In the genomic region with DNA sequence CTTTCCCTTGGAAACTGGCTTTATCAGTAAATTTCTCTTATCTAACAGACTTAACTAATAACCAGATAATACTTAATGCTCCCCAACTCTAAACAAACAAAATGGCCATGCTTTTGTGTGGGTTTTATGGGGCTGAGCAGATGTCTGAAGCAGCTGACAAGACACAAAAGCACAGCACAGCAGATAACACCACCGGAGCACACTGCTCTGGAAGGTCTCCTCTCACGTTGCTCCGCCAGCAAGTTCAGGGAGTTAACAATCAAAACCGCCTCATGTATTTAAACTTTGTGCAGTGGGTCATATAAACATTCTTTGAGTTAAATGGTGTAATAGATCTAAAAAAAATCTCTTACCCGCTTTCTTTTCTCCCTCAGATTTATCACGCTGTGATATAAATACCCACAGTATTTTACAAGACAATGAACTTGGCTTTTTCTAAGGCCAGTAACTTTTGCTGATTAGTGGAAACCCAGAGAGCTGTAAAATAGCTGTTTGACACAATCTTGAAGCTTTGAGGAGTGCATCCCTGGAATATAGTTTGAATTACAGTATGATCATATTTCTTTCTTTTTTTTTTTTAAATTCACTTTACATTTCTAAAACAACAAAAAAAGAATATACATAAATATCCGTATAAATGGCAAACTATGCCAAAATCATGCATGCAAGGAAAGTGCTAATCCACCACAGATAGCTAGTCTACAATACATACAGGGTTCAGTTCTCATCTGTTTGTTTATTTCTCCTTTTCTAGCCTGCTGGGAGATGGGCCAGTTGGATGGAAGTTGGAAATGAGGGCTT, we compare ENCODE assay signal across 12 mouse cellular contexts.
A peak's percentile ranks its signal among the peaks of the same experiment; 100 is the strongest.
DNase-seq lines count a peak whose midpoint lies in the region; ATAC-seq and TF ChIP-seq lines count a peak whose summit lies in the region.
"Had no signal": no experiment of that assay in that cellular context is flagged by ENCODE, and none has a peak within 500 bp of the region (broad histone marks: within the 10 kb centered on the region; RNA-seq: fewer than 3 reads in every experiment).

No protein-coding gene starts in this region.

- DNase-seq in forebrain, postnatal 0 days = no peak
- peak; percentile 17 for DNase-seq in kidney, postnatal 10 days
- no peak for DNase-seq in kidney, postnatal 25 days
- no peak for DNase-seq in neural tube, embryonic 10.5 days (ENCODE audit: extremely low spot score, low spot score)
- no peak for DNase-seq in right cerebral cortex, postnatal 4 days
- DNase-seq: B cell, adult 2 months; thymus, postnatal 14 days had no signal

- 0 out of 2 replicates have a peak, but pooled peaks have one; percentile 19 for ATAC-seq in forebrain, embryonic 13.5 days
- ATAC-seq in forebrain, postnatal 0 days = no peak
- ATAC-seq in neural tube, embryonic 12.5 days (ENCODE audit: low FRiP score, low read depth) = peak; percentile 56; the same call in 1 of the 2 replicates
- peak; percentile 54; the same call in 1 of the 2 replicates for ATAC-seq in neural tube, embryonic 14.5 days (ENCODE audit: low read depth)

- no peak overlapping the region for H3K9ac ChIP-seq in forebrain, embryonic 13.5 days
- H3K9ac ChIP-seq in forebrain, postnatal 0 days = no peak overlapping the region
- H3K9ac ChIP-seq in neural tube, embryonic 12.5 days = no peak overlapping the region
- no peak overlapping the region for H3K9ac ChIP-seq in neural tube, embryonic 14.5 days (replicated peaks; ENCODE audit: low read depth, low read length)

- H3K27ac ChIP-seq in forebrain, embryonic 13.5 days = no peak overlapping the region
- no peak overlapping the region for H3K27ac ChIP-seq in forebrain, postnatal 0 days (ENCODE audit: low read depth, low read length)
- H3K27ac ChIP-seq in neural tube, embryonic 12.5 days = no peak overlapping the region
- no peak overlapping the region for H3K27ac ChIP-seq in neural tube, embryonic 14.5 days (ENCODE audit: low read depth, low read length)
- H3K27ac ChIP-seq: hindbrain, postnatal 0 days had no signal

- no peak for TF ChIP-seq CTCF in forebrain, postnatal 0 days (IDR thresholded peaks at IDR 0.05; ENCODE audit: low read depth)

- H3K4me1 ChIP-seq in forebrain, embryonic 13.5 days = peaks cover 19% of the 10 kb centered on the region
- H3K4me1 ChIP-seq in forebrain, postnatal 0 days (ENCODE audit: insufficient read depth) = 0 out of 2 replicates have a peak, but pooled peaks cover 5% of the 10 kb centered on the region
- H3K4me1 ChIP-seq in neural tube, embryonic 12.5 days = no peaks in the 10 kb centered on the region
- no peaks in the 10 kb centered on the region for H3K4me1 ChIP-seq in neural tube, embryonic 14.5 days (ENCODE audit: control insufficient read depth, insufficient read depth, low read length)

- no peaks in the 10 kb centered on the region for H3K9me3 ChIP-seq in forebrain, embryonic 13.5 days (replicated peaks)
- no peaks in the 10 kb centered on the region for H3K9me3 ChIP-seq in forebrain, postnatal 0 days (ENCODE audit: low read length)
- no peaks in the 10 kb centered on the region for H3K9me3 ChIP-seq in neural tube, embryonic 12.5 days
- no peaks in the 10 kb centered on the region for H3K9me3 ChIP-seq in neural tube, embryonic 14.5 days (ENCODE audit: control insufficient read depth, low read length)

- no peak overlapping the region for H3K4me3 ChIP-seq in forebrain, embryonic 13.5 days
- no peak overlapping the region for H3K4me3 ChIP-seq in forebrain, postnatal 0 days (ENCODE audit: low read depth, low read length)
- H3K4me3 ChIP-seq in neural tube, embryonic 12.5 days = no peak overlapping the region
- no peak overlapping the region for H3K4me3 ChIP-seq in neural tube, embryonic 14.5 days (ENCODE audit: low read depth, low read length)

- H3K4me2 ChIP-seq in forebrain, embryonic 13.5 days = no peak overlapping the region
- no peak overlapping the region for H3K4me2 ChIP-seq in forebrain, postnatal 0 days (ENCODE audit: low read depth)
- no peak overlapping the region for H3K4me2 ChIP-seq in neural tube, embryonic 12.5 days (replicated peaks)
- no peak overlapping the region for H3K4me2 ChIP-seq in neural tube, embryonic 14.5 days (ENCODE audit: low read depth, low read length)

- no peaks in the 10 kb centered on the region for H3K27me3 ChIP-seq in forebrain, embryonic 13.5 days
- H3K27me3 ChIP-seq in forebrain, postnatal 0 days (ENCODE audit: insufficient read depth, low read length) = no peaks in the 10 kb centered on the region
- no peaks in the 10 kb centered on the region for H3K27me3 ChIP-seq in neural tube, embryonic 12.5 days (replicated peaks)
- H3K27me3 ChIP-seq in neural tube, embryonic 14.5 days (ENCODE audit: control insufficient read depth, insufficient read depth, low read length) = no peaks in the 10 kb centered on the region

- H3K36me3 ChIP-seq in forebrain, embryonic 13.5 days (ENCODE audit: poor library complexity, severe bottlenecking) = no peaks in the 10 kb centered on the region
- no peaks in the 10 kb centered on the region for H3K36me3 ChIP-seq in forebrain, postnatal 0 days (ENCODE audit: insufficient read depth)
- no peaks in the 10 kb centered on the region for H3K36me3 ChIP-seq in neural tube, embryonic 12.5 days
- H3K36me3 ChIP-seq in neural tube, embryonic 14.5 days (ENCODE audit: control insufficient read depth, insufficient read depth, low read length) = no peaks in the 10 kb centered on the region
- H3K36me3 ChIP-seq: G1E had no signal

- WGBS in forebrain, embryonic 13.5 days = 19% methylated on average over 7 of the region's 7 CpGs
- WGBS in forebrain, postnatal 0 days = 22% methylated on average over 7 of the region's 7 CpGs
- WGBS in neural tube, embryonic 12.5 days = 20% methylated on average over 7 of the region's 7 CpGs
- 15% methylated on average over 7 of the region's 7 CpGs for WGBS in neural tube, embryonic 14.5 days
